Mouse (Mus musculus) thymus, adult 18-20 months (tissue): Measurements from ENCODE around the gene Olfr348.

Experiments used
- DNase-seq, 2 experiments: peaks; one replicate each; pipeline ENCODE4 v3.0.0; 2022; ENCODE audit warnings: mixed read lengths in 2 of 2

Gene Olfr348

DNA sequence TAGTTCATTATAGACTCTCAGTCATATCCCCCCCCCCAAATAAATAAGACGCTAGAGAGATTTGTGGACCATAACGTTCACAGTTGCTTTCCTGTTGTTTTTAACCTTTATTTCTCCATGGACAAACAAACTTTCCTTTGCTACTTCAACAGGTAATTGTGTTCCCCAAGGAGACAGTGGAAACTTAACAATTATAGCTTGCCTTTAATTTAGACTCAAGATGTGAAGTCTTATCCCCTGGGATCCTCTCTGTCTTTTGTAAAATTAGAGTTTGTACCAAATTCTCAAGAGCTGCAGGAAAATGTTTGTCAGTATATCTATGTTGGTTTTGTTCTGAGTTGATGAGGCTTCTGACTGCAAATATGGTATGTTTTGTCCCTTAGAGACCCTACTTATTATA is at the start of gene Olfr348:
Olfr348 (plus strand) TSS at position 301 of the 400 bp plus-strand sequence.
- DNase-seq = no peak

DNA sequence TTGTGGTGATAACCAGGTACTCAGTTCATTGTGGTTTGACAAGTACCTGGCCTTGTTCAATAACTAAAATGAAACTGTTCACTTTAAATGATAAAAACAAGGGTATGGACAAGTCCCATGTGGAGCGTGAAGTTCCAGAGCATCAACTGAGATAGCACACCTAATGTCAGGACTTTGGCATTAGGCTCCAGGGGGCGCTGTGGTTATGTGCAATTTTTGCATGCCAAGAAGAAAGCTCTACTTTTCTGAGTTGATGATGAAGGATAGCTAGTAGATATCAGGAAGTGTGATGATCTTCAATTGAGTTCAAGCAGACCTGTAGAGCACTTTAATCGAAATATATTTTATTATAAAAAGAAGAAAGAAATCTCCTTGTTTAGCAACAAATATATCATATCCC is 47.9 kb upstream of the Olfr348 start:
- DNase-seq = no peak

DNA sequence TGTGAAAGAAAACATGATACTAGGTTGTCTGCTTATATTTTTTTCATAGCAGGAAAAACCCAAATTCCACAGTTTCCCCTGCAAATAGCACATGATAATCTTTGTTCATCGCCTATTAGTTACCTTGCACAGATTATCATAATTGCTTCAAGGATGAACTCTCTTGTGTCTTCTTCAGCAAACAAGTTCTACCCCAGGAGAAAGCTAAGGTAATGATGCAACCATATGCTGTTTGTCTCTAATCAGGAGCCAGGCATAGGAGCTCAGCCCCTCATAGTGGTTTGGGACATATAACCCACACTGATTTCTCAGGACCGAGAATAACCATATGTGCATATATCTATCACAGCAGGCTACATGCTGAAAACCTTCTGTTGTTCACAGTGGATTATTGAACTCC is 6.2 kb downstream of the Olfr348 start, which contains the start of gene Olfr50:
Olfr50 (plus strand) TSS at position 301 of the 400 bp plus-strand sequence.
- DNase-seq = no peak

DNA sequence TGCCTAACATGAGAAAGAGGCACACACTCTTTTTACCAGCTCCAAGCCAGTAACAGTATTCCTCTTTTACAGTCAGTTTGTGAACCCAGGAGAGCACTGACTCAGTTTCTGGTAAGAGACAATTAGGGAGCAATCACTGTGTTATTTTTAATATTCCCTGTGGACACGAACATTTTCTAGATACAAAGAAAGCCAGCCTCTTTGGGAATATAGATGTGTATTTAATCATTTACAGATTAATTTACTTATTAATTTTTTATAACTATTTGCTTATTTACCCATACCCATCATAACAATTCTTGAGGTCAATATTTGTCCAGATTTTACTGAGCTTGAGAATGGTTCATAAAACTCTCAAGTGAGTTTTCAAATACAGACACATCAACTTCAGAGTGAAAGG is 32.9 kb downstream of the Olfr348 start, which contains the start of gene Olfr3:
Olfr3 (minus strand) TSS at position 101 of the 400 bp plus-strand sequence.
- DNase-seq = no peak
